Mouse (Mus musculus): ENCODE data around the gene Gm10719.
"Not testable (repeated sequence)": the region's sequence is repeated elsewhere in the genome, so short reads cannot be mapped to it uniquely, and the experiment has no call there.

GRCm38 (mm10) chr9:3000445-3000972 lies 16.7 kb upstream of the Gm10719 start, which contains the start of gene Gm10722:
- not testable (repeated sequence) for TF ChIP-seq CTCF, EP300 (IDR thresholded peaks at IDR 0.05)

Measured in lung, postnatal 0 days (tissue).